Comparison of ENCODE assay signal across 8 mouse cellular contexts in the genomic region with DNA sequence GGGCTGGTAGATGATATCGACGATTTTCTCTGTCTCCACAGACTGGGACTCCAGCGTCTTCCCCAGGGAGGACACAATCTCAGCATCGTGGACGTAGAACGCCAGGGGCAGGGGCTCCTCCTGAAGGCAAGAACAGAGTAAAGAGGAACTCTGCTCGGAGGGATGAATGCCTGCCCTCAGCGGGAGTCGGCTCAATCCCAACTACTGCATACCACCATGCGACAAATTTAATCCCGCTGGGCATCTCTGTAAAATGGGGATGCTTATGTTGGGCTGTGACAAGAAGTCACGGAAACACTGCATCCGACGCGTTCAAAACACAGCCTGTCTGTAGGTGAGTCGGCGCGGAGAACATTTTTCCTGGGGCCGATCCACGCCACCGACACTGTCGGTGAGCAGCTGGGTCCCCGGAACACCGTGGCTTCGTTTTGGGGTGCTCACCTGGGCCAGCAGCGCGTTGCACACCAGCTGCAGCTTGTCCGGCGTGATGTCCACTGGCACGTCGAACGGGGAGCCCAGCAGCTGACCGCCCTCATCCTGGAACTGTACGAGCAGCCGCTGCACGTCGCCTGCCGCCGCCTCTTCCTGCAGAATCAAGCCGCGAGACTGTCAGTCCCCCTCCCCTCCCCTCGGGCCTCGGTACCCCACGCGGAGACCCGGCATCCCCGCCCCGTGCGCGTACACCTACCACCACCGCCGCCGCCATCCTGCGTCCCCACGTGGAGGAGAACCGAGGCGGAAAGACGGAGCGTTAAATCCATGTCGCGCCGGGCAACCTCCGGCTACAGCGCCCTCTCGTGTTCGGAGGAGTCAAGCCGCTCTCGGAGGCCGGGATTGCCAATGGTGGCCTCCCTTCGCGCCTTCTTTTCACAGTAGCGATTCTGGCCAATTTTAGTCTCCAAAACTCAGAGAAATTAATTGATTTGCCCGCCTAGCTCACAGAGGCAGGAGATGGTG. TPM values are rescaled to one million over a fixed set of nuclear protein-coding genes. Genes with fewer than 3 reads are reported as not detected.
DNase-seq lines count a peak whose midpoint lies in the region; ATAC-seq and TF ChIP-seq lines count a peak whose summit lies in the region.

A gene (minus strand): TSS at position 761 of the 957 bp plus-strand sequence.

- H3ac ChIP-seq in C2C12 (ENCODE audit: control insufficient read depth, insufficient read length, low read depth) = peak within 1 kb of the TSS; percentile 89

- peak; percentile 71; the same call in 1 of the 2 replicates for TF ChIP-seq POLR2A in brain, embryonic 14.5 days (IDR thresholded peaks at IDR 0.05; ENCODE audit: borderline replicate concordance, extremely low read depth, insufficient read depth, insufficient read length, poor library complexity, severe bottlenecking)

- peak within 1 kb of the TSS; percentile 81 for H3K4me2 ChIP-seq in heart, embryonic 12.5 days
- peak within 1 kb of the TSS; percentile 94 for H3K4me2 ChIP-seq in kidney, postnatal 0 days (ENCODE audit: low read length)
- peak within 1 kb of the TSS; percentile 88 for H3K4me2 ChIP-seq in liver, embryonic 11.5 days
- H3K4me2 ChIP-seq in stomach, embryonic 14.5 days (replicated peaks; ENCODE audit: low read depth, low read length) = peak within 1 kb of the TSS; percentile 62

- peaks cover 7% of the 10 kb centered on the region for H3K79me3 ChIP-seq in C2C12 (ENCODE audit: low read depth)

- 1% methylated on average over 73 of the region's 73 CpGs for WGBS in heart, embryonic 12.5 days
- 1% methylated on average over 72 of the region's 73 CpGs for WGBS in kidney, postnatal 0 days
- 1% methylated on average over 73 of the region's 73 CpGs for WGBS in liver, embryonic 11.5 days
- 1% methylated on average over 73 of the region's 73 CpGs for WGBS in stomach, embryonic 14.5 days

- peak; percentile 94 for DNase-seq in brain, embryonic 14.5 days (ENCODE audit: low read depth)
- DNase-seq in kidney, postnatal 0 days (ENCODE audit: low spot score) = peak; percentile 94
- DNase-seq in liver, embryonic 11.5 days (ENCODE audit: low spot score) = peak; percentile 93
- DNase-seq in naive thymus-derived CD4-positive, alpha-beta T cell, adult 2 months (ENCODE audit: low read depth) = peak; percentile 96

- ATAC-seq in heart, embryonic 12.5 days (ENCODE audit: insufficient number of reproducible peaks, low FRiP score) = peak; percentile 36; the same call in 1 of the 2 replicates
- ATAC-seq in kidney, postnatal 0 days (replicated peaks; ENCODE audit: low FRiP score, low read depth) = peak; percentile 59; the same call in 1 of the 2 replicates
- peak; percentile 75 for ATAC-seq in liver, embryonic 11.5 days (replicated peaks; ENCODE audit: low FRiP score)
- peak; percentile 73; the same call in 1 of the 2 replicates for ATAC-seq in stomach, embryonic 14.5 days (ENCODE audit: insufficient number of reproducible peaks, insufficient read depth, low FRiP score, low read depth)

- H3K9me3 ChIP-seq in erythroblast, embryonic 14.5 days (ENCODE audit: control insufficient read depth, low read length) = no peaks in the 10 kb centered on the region
- no peaks in the 10 kb centered on the region for H3K9me3 ChIP-seq in heart, embryonic 12.5 days (replicated peaks)
- no peaks in the 10 kb centered on the region for H3K9me3 ChIP-seq in kidney, postnatal 0 days (replicated peaks; ENCODE audit: low read length)
- H3K9me3 ChIP-seq in liver, embryonic 11.5 days (ENCODE audit: control insufficient read depth, low read length) = no peaks in the 10 kb centered on the region
- no peaks in the 10 kb centered on the region for H3K9me3 ChIP-seq in stomach, embryonic 14.5 days (ENCODE audit: control insufficient read depth, low read depth, low read length)

- peaks cover 16% of the 10 kb centered on the region for H3K79me2 ChIP-seq in C2C12 (ENCODE audit: control insufficient read depth, insufficient read depth)

- H3K4me3 ChIP-seq in C2C12 (ENCODE audit: insufficient read depth, poor library complexity, severe bottlenecking) = peak within 1 kb of the TSS; percentile 86
- H3K4me3 ChIP-seq in erythroblast, embryonic 14.5 days (replicated peaks) = peak within 1 kb of the TSS; percentile 72
- peak within 1 kb of the TSS; percentile 90 for H3K4me3 ChIP-seq in heart, embryonic 12.5 days
- peak within 1 kb of the TSS; percentile 82 for H3K4me3 ChIP-seq in kidney, postnatal 0 days (replicated peaks; ENCODE audit: low read depth, low read length)
- peak within 1 kb of the TSS; percentile 76 for H3K4me3 ChIP-seq in liver, embryonic 11.5 days (ENCODE audit: low read depth, low read length)
- peak within 1 kb of the TSS; percentile 71 for H3K4me3 ChIP-seq in stomach, embryonic 14.5 days (ENCODE audit: low read depth, low read length)

- no peak within 1 kb of the TSS for H3K27ac ChIP-seq in heart, embryonic 12.5 days (ENCODE audit: poor library complexity, severe bottlenecking)
- no peak within 1 kb of the TSS for H3K27ac ChIP-seq in kidney, postnatal 0 days
- H3K27ac ChIP-seq in liver, embryonic 11.5 days (ENCODE audit: low read depth, low read length) = no peak within 1 kb of the TSS; the same call in 1 of the 2 replicates
- H3K27ac ChIP-seq in stomach, embryonic 14.5 days (ENCODE audit: low read length) = no peak within 1 kb of the TSS

- H3K4me1 ChIP-seq in erythroblast, embryonic 14.5 days (ENCODE audit: control insufficient read depth) = peaks cover 34% of the 10 kb centered on the region
- H3K4me1 ChIP-seq in heart, embryonic 12.5 days (replicated peaks) = peaks cover 37% of the 10 kb centered on the region
- peaks cover 8% of the 10 kb centered on the region for H3K4me1 ChIP-seq in kidney, postnatal 0 days (replicated peaks; ENCODE audit: insufficient read depth, low read length)
- H3K4me1 ChIP-seq in liver, embryonic 11.5 days (replicated peaks; ENCODE audit: control insufficient read depth, insufficient read depth, low read length) = peaks cover 14% of the 10 kb centered on the region; the same call in 1 of the 2 replicates
- peaks cover 7% of the 10 kb centered on the region; the same call in 1 of the 2 replicates for H3K4me1 ChIP-seq in stomach, embryonic 14.5 days (ENCODE audit: control insufficient read depth, insufficient read depth, low read length)

- peaks cover 4% of the 10 kb centered on the region for H3K27me3 ChIP-seq in C2C12 (ENCODE audit: control insufficient read depth, insufficient read depth, insufficient read length)
- H3K27me3 ChIP-seq in erythroblast, embryonic 14.5 days (ENCODE audit: control insufficient read depth) = peaks cover 19% of the 10 kb centered on the region
- no peaks in the 10 kb centered on the region for H3K27me3 ChIP-seq in heart, embryonic 12.5 days (replicated peaks)
- no peaks in the 10 kb centered on the region for H3K27me3 ChIP-seq in kidney, postnatal 0 days (ENCODE audit: insufficient read depth, low read length)
- H3K27me3 ChIP-seq in liver, embryonic 11.5 days (replicated peaks; ENCODE audit: control insufficient read depth, insufficient read depth, low read length) = peaks cover 9% of the 10 kb centered on the region
- H3K27me3 ChIP-seq in stomach, embryonic 14.5 days (ENCODE audit: control insufficient read depth, insufficient read depth, low read length) = no peaks in the 10 kb centered on the region

- H3K9ac ChIP-seq in heart, embryonic 12.5 days = peak within 1 kb of the TSS; percentile 90
- peak within 1 kb of the TSS; percentile 79 for H3K9ac ChIP-seq in kidney, postnatal 0 days (ENCODE audit: low read depth, low read length)
- peak within 1 kb of the TSS; percentile 78 for H3K9ac ChIP-seq in liver, embryonic 11.5 days (ENCODE audit: low read depth, low read length)
- H3K9ac ChIP-seq in stomach, embryonic 14.5 days (replicated peaks; ENCODE audit: low read depth, low read length) = peak within 1 kb of the TSS; percentile 71

- H3K36me3 ChIP-seq in C2C12 (ENCODE audit: control insufficient read depth, insufficient read depth) = peaks cover 32% of the 10 kb centered on the region
- peaks cover 35% of the 10 kb centered on the region for H3K36me3 ChIP-seq in erythroblast, embryonic 14.5 days (ENCODE audit: control insufficient read depth)
- peaks cover 38% of the 10 kb centered on the region for H3K36me3 ChIP-seq in heart, embryonic 12.5 days
- peaks cover 21% of the 10 kb centered on the region for H3K36me3 ChIP-seq in kidney, postnatal 0 days (ENCODE audit: insufficient read depth, low read length)
- peaks cover 27% of the 10 kb centered on the region; the same call in 1 of the 2 replicates for H3K36me3 ChIP-seq in liver, embryonic 11.5 days (ENCODE audit: control insufficient read depth, insufficient read depth, low read length)
- peaks cover 27% of the 10 kb centered on the region for H3K36me3 ChIP-seq in stomach, embryonic 14.5 days (ENCODE audit: control insufficient read depth, insufficient read depth, low read length)

- peak; percentile 86 for TF ChIP-seq CTCF in C2C12 (IDR thresholded peaks at IDR 0.05; ENCODE audit: control insufficient read depth, insufficient read depth, insufficient read length)
- TF ChIP-seq CTCF in brain, embryonic 14.5 days (IDR thresholded peaks at IDR 0.05; ENCODE audit: borderline replicate concordance, extremely low read depth, insufficient read depth, insufficient read length) = peak; percentile 91
- TF ChIP-seq CTCF in kidney, postnatal 0 days (IDR thresholded peaks at IDR 0.05; ENCODE audit: low read depth) = peak; percentile 96

TF ChIP-seq in C2C12, 6 proteins besides CTCF, POLR2A, EP300 and RAD21:
- TF ChIP-seq MYOD1 (IDR thresholded peaks at IDR 0.05; ENCODE audit: control insufficient read depth, insufficient read length, low read depth) = no peak
- TF ChIP-seq FOSL1 (IDR thresholded peaks at IDR 0.05; ENCODE audit: insufficient read depth, low read length, poor library complexity, severe bottlenecking) = no peak
- TF ChIP-seq MYOG (IDR thresholded peaks at IDR 0.05; ENCODE audit: control insufficient read depth, extremely low read depth, insufficient read length) = no peak
- TF ChIP-seq MAX (IDR thresholded peaks at IDR 0.05) = peak; percentile 69
- no peak for TF ChIP-seq CEBPB (IDR thresholded peaks at IDR 0.05; ENCODE audit: low read depth)
- TF ChIP-seq USF1 (IDR thresholded peaks at IDR 0.05; ENCODE audit: low read depth) = no peak

RNA-seq across cellular contexts. Expression of the gene that starts here (rescaled TPM):
- polyA plus RNA-seq in C2C12 (2012; fragmentation: generic; extraction: Trizol) = 46.5 TPM
- 59.1 and 92.3 TPM in 2 replicates for polyA plus RNA-seq in brain, embryonic 14.5 days (2012; rRNA removed)
- 1.0 and 2.2 TPM in 2 replicates for polyA plus RNA-seq in erythroblast, embryonic 14.5 days (2012)
- polyA plus RNA-seq in heart, embryonic 12.5 days (2016; fragmentation: Nextera tagmentation; extraction: Ambion mirVana) = 20.0 and 22.0 TPM in 2 replicates
- polyA plus RNA-seq in kidney, postnatal 0 days (2015; fragmentation: Nextera tagmentation; extraction: Ambion mirVana) = 23.7 and 24.0 TPM in 2 replicates
- 43.4 and 44.9 TPM in 2 replicates for polyA plus RNA-seq in liver, embryonic 11.5 days (2014; fragmentation: Nextera tagmentation; extraction: Ambion mirVana)
- 30.9 and 31.6 TPM in 2 replicates for polyA plus RNA-seq in stomach, embryonic 14.5 days (2014; fragmentation: Nextera tagmentation; extraction: Ambion mirVana)
